Mouse (Mus musculus) forebrain, embryonic 11.5 days (tissue): Measurements from ENCODE around the gene Apobec1. TPM values are rescaled to one million over a fixed set of nuclear protein-coding genes. Genes with fewer than 3 reads are reported as not detected.

Experiments used
- ATAC-seq: fragments of 200-750 bp; cut with Nextera tagmentation; replicated peaks from 2 replicates; pipeline ENCODE4 v1.8.0; 2017; ENCODE audit warnings: moderate TSS enrichment; ENCODE audit not compliant: low FRiP score
- DNase-seq: peaks from one replicate; pipeline ENCODE4 v3.0.0-alpha.2; 2017; ENCODE audit warnings: low spot score
- H3K27ac ChIP-seq: fragments of 300-500 bp; sonication (generic); 2 replicates; pipeline ENCODE4 v1.5.1; 2014; ENCODE audit warnings: low read depth, low read length
- H3K27me3 ChIP-seq: fragments of 300-500 bp; sonication (generic); 2 replicates; pipeline ENCODE4 v1.6.1; 2014; ENCODE audit warnings: mild to moderate bottlenecking, low read length, mixed read lengths; ENCODE audit not compliant: control insufficient read depth, insufficient read depth
- H3K36me3 ChIP-seq: fragments of 300-500 bp; sonication (generic); 2 replicates; pipeline ENCODE4 v1.6.1; 2014; ENCODE audit warnings: mild to moderate bottlenecking, low read length, moderate library complexity, mixed read lengths; ENCODE audit not compliant: control insufficient read depth, insufficient read depth
- H3K4me1 ChIP-seq: fragments of 300-500 bp; sonication (generic); replicated peaks from 2 replicates; pipeline ENCODE4 v1.6.1; 2014; ENCODE audit warnings: low read length, mixed read lengths; ENCODE audit not compliant: control insufficient read depth, insufficient read depth
- H3K4me2 ChIP-seq: fragments of 300-500 bp; sonication (generic); 2 replicates; pipeline ENCODE4 v1.6.1; 2014; ENCODE audit warnings: low read depth, mild to moderate bottlenecking, low read length, moderate library complexity, mixed read lengths; ENCODE audit not compliant: severe bottlenecking
- H3K4me3 ChIP-seq: fragments of 300-500 bp; sonication (generic); 2 replicates; pipeline ENCODE4 v1.5.1; 2014; ENCODE audit warnings: low read depth, low read length
- H3K9ac ChIP-seq: fragments of 300-500 bp; sonication (generic); 2 replicates; pipeline ENCODE4 v1.6.1; 2014; ENCODE audit warnings: low read length
- H3K9me3 ChIP-seq: fragments of 300-500 bp; sonication (generic); 2 replicates; pipeline ENCODE4 v1.6.1; 2016; ENCODE audit warnings: low read length, mixed read lengths; ENCODE audit not compliant: control insufficient read depth
- whole genome bisulfite sequencing: fragments of 180-500 bp; shearing (Covaris S2); extraction: QIAGEN DNeasy Blood & Tissue Kit; methylation state at CpG from one replicate; pipeline ENCODE4 v1.1.7; 2014; 5-methylcytosine and 5-hydroxymethylcytosine counted together
- polyA plus RNA-seq: library from polyadenylated mRNA; unstranded; fragments of >200 nt; fragmentation: Nextera tagmentation; extraction: Ambion mirVana; gene quantifications from 2 replicates; pipeline ENCODE4 v1.2.1, GENCODE M21; 2014

Gene Apobec1
- polyA plus RNA-seq, 1 experiment from 2014 or later: 1.7 TPM

DNA sequence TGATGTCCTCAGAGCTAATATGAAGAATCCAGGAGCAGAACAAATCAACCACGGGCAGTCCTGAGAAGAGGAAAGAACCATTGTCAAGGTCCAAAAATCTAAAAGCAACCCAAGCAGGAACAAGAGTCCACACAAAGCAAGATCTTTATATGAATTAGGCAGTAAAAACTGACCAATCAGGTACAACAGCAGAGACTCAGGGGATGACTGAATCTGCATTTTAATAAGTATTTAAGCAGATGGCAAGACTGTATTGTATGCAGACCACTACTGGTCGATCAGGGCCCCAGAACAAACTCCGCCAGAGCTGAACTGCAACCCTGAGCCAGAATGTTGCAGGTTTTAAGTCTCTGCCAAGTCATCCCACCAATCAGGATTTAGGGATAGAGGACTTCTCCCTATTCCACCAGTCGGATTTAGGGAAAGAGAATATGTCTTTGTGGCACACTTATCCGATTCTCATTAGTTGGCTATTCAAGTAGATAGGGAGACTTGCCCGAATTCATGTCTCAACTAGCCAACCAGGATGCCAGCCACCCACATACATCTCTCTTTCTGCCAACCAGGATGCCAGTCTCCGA lies 2.1 kb downstream of the Apobec1 start:
- DNase-seq: no peak
- 88% methylated on average over 7 of the region's 7 CpGs for WGBS
- Histone ChIP-seq H3K36me3 (no peaks in the 10 kb centered on the region), H3K4me1 (no peaks in the 10 kb centered on the region), H3K9ac (no peak overlapping the region), H3K27me3 (no peaks in the 10 kb centered on the region), H3K4me3 (no peak overlapping the region), H3K4me2 (no peak overlapping the region), H3K27ac (no peak overlapping the region), H3K9me3 (no peaks in the 10 kb centered on the region)
- no peak for ATAC-seq

DNA sequence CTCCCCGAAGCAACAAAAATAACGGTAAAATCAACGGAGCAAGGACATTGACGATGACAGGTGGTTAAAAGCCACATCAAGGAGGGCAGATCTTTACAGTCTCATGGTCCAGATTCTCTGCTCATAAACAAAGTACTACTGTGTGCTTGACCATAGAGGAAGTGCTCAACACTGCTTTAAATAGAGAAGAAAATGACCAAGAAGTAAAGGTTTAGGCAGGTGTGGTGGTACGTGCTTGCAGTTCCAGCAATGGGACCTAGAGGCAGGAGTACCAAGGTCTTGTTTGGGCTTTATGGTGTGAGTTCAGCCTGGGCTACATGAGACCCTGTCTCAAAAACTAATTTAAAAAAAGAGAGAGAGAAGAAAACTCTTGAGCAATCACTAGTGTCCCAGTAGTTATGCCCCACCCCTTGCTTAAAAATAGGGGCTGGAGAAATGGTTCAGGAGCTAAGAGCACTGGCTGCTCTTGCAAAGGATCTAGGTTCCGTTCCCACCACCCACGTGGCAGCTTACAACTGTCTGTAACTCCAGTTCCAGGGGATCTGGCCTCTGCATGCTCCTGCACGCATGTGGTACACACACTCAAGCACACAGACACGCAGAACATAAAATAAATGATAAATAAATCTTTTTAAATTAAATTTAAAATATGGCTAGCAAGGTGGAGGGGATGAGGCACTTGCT lies 3.0 kb downstream of the Apobec1 start:
- Histone ChIP-seq H3K27ac (no peak overlapping the region), H3K4me2 (no peak overlapping the region), H3K4me3 (no peak overlapping the region), H3K4me1 (no peaks in the 10 kb centered on the region), H3K27me3 (no peaks in the 10 kb centered on the region), H3K9ac (no peak overlapping the region), H3K36me3 (no peaks in the 10 kb centered on the region), H3K9me3 (no peaks in the 10 kb centered on the region)
- DNase-seq (no peak), ATAC-seq (no peak)
- WGBS: 91% methylated on average over 9 of the region's 9 CpGs

DNA sequence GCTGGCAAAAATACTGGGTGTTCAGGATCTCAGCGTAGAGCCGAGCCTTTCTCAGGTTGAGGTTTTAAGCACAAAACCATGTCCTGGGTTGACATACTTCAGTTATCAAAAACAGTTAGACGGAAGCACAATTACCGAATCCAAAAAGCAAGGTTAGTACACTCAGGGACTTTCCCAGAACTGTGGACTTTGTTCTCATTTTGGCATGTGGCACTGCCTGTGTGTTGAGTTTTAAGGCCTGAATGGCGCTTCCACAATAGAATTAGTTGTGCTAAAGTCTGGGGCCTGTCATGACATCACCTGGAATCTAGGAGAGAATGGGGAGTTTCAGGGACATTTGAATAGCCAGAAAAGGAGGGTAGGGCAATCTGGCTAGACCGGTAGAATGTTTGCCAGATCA lies 3.8 kb downstream of the Apobec1 start:
- ATAC-seq: no peak
- 88% methylated on average over 6 of the region's 6 CpGs for WGBS
- H3K9me3 ChIP-seq: no peaks in the 10 kb centered on the region
- no peak overlapping the region for H3K4me2 ChIP-seq
- H3K9ac ChIP-seq: no peak overlapping the region
- H3K27ac ChIP-seq: no peak overlapping the region
- no peaks in the 10 kb centered on the region for H3K36me3 ChIP-seq
- no peaks in the 10 kb centered on the region for H3K27me3 ChIP-seq
- H3K4me3 ChIP-seq: no peak overlapping the region
- H3K4me1 ChIP-seq: no peaks in the 10 kb centered on the region
- no peak for DNase-seq

DNA sequence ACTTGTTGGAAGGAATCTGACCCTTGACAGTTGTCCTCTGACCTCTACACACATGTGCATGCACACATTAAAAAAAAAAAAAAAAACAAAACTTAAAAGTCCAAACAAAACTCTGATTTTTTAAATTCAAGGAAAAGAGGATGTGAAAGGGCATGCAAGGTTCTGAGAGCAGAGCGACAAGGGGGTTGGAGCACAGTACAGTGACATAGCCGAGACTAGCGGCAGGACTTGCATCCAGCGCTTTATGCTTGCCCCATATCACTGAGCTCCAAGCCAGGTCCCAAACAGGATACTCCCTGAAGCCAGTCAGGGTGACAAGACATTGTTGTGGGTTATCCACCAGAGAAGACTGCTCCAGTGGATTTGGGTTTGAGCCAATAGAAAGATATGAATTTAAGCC lies 4.2 kb downstream of the Apobec1 start:
- Histone ChIP-seq H3K4me1 (no peaks in the 10 kb centered on the region), H3K4me2 (no peak overlapping the region), H3K27me3 (no peaks in the 10 kb centered on the region), H3K4me3 (no peak overlapping the region), H3K36me3 (no peaks in the 10 kb centered on the region), H3K9me3 (no peaks in the 10 kb centered on the region), H3K9ac (no peak overlapping the region), H3K27ac (no peak overlapping the region)
- ATAC-seq: no peak
- no peak for DNase-seq
- 91% methylated on average over 4 of the region's 4 CpGs for WGBS

DNA sequence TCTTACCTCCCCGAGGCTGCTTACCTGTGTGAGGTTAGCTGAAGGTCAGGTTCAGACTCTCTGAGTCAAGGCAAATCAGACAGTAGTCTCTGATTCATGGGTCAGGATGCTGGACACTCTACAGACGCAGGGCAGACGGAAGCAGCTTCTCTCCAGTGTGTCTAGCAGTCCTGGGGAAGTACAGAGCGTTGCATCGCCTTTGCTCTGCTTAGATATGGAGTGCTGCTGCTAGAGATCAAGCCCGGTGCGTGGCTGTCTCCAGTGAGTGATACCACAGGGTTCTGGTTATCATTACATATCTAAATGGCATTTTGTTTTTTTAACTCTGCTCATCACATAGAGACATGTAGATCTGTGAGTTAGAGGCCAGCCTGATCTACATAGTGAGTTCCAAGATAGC lies 5.6 kb downstream of the Apobec1 start:
- H3K4me3 ChIP-seq: no peak overlapping the region
- WGBS: 87% methylated on average over 7 of the region's 7 CpGs
- H3K36me3 ChIP-seq: no peaks in the 10 kb centered on the region
- H3K4me2 ChIP-seq: no peak overlapping the region
- no peak overlapping the region for H3K27ac ChIP-seq
- no peaks in the 10 kb centered on the region for H3K4me1 ChIP-seq
- no peaks in the 10 kb centered on the region for H3K9me3 ChIP-seq
- H3K27me3 ChIP-seq: no peaks in the 10 kb centered on the region
- no peak for DNase-seq
- H3K9ac ChIP-seq: no peak overlapping the region
- ATAC-seq: no peak

- Histone ChIP-seq H3K36me3 (no peaks in the 10 kb centered on the region), H3K27me3 (no peaks in the 10 kb centered on the region), H3K4me1 (no peaks in the 10 kb centered on the region), H3K4me3 (no peak overlapping the region), H3K9me3 (no peaks in the 10 kb centered on the region), H3K9ac (no peak overlapping the region), H3K4me2 (no peak overlapping the region), H3K27ac (no peak overlapping the region)
- 41% methylated on average over 7 of the region's 7 CpGs for WGBS
- ATAC-seq (no peak), DNase-seq (no peak)
Observed at GRCm38 (mm10) chr6:122595637-122596036, 6.6 kb downstream of the Apobec1 start.

- Histone ChIP-seq H3K27me3 (no peaks in the 10 kb centered on the region), H3K4me1 (no peaks in the 10 kb centered on the region), H3K27ac (no peak overlapping the region), H3K9me3 (no peaks in the 10 kb centered on the region), H3K36me3 (no peaks in the 10 kb centered on the region), H3K4me3 (no peak overlapping the region), H3K4me2 (no peak overlapping the region), H3K9ac (no peak overlapping the region)
- 81% methylated on average over 2 of the region's 2 CpGs for WGBS
- DNase-seq (no peak), ATAC-seq (no peak)
Observed at GRCm38 (mm10) chr6:122592905-122593304, 9.3 kb downstream of the Apobec1 start.

- Histone ChIP-seq H3K27ac (no peak overlapping the region), H3K36me3 (no peaks in the 10 kb centered on the region), H3K4me1 (no peaks in the 10 kb centered on the region), H3K9me3 (no peaks in the 10 kb centered on the region), H3K4me3 (no peak overlapping the region), H3K4me2 (no peak overlapping the region), H3K27me3 (no peaks in the 10 kb centered on the region), H3K9ac (no peak overlapping the region)
- 83% methylated on average over 13 of the region's 13 CpGs for WGBS
- DNase-seq (no peak), ATAC-seq (no peak)
Observed at GRCm38 (mm10) chr6:122591027-122591758, 11.1 kb downstream of the Apobec1 start.
